Mouse (Mus musculus) limb, embryonic 12.5 days (tissue): ENCODE measurements around the gene Stx6. TPM values are rescaled to one million over a fixed set of nuclear protein-coding genes. Genes with fewer than 3 reads are reported as not detected.
"Not testable (repeated sequence)": the region's sequence is repeated elsewhere in the genome, so short reads cannot be mapped to it uniquely, and the experiment has no call there.

Source experiments
- ATAC-seq: fragments of 200-750 bp; cut with Nextera tagmentation; 2 replicates; pipeline ENCODE4 v1.8.0; 2017; ENCODE audit warnings: low read depth, moderate TSS enrichment; ENCODE audit not compliant: insufficient number of reproducible peaks, insufficient read depth, low FRiP score, low TSS enrichment
- H3K27ac ChIP-seq: fragments of 300-500 bp; sonication (generic); 2 replicates; pipeline ENCODE4 v1.5.1; 2016; ENCODE audit warnings: mild to moderate bottlenecking, moderate library complexity
- H3K27me3 ChIP-seq: fragments of 300-500 bp; sonication (generic); 2 replicates; pipeline ENCODE4 v1.6.1; 2016; ENCODE audit warnings: mild to moderate bottlenecking, moderate library complexity
- H3K36me3 ChIP-seq: fragments of 300-500 bp; sonication (generic); 2 replicates; pipeline ENCODE4 v1.6.1; 2016; ENCODE audit warnings: mild to moderate bottlenecking, moderate library complexity
- H3K4me1 ChIP-seq: fragments of 300-500 bp; sonication (generic); replicated peaks from 2 replicates; pipeline ENCODE4 v1.6.1; 2016
- H3K4me2 ChIP-seq: fragments of 300-500 bp; sonication (generic); 2 replicates; pipeline ENCODE4 v1.6.1; 2016; ENCODE audit warnings: mild to moderate bottlenecking, moderate library complexity
- H3K4me3 ChIP-seq: fragments of 300-500 bp; sonication (generic); replicated peaks from 2 replicates; pipeline ENCODE4 v1.5.1; 2016; ENCODE audit warnings: mild to moderate bottlenecking
- H3K9ac ChIP-seq: fragments of 300-500 bp; sonication (generic); replicated peaks from 2 replicates; pipeline ENCODE4 v1.6.1; 2016; ENCODE audit warnings: mild to moderate bottlenecking, moderate library complexity
- H3K9me3 ChIP-seq: fragments of 300-500 bp; sonication (generic); 2 replicates; pipeline ENCODE4 v1.6.1; 2016; ENCODE audit warnings: mild to moderate bottlenecking, moderate library complexity
- WGBS: fragments of 180-500 bp; shearing (Covaris S2); methylation state at CpG from one replicate; pipeline ENCODE4 v1.1.7; 2016; 5-methylcytosine and 5-hydroxymethylcytosine counted together
- polyA plus RNA-seq: library from polyadenylated mRNA; unstranded; fragments of >200 nt; fragmentation: Nextera tagmentation; extraction: Ambion mirVana; gene quantifications from 2 replicates; pipeline ENCODE4 v1.2.1, GENCODE M21; 2016

Gene Stx6
- polyA plus RNA-seq, 1 experiment from 2014 or later: 112 TPM

- Histone ChIP-seq H3K36me3 (peaks cover 4% of the 10 kb centered on the region; the same call in 1 of the 2 replicates), H3K27me3 (no peaks in the 10 kb centered on the region), H3K27ac (no peak overlapping the region), H3K9ac (no peak overlapping the region), H3K4me3 (no peak overlapping the region), H3K4me1 (peaks cover 7% of the 10 kb centered on the region; the same call in 1 of the 2 replicates), H3K4me2 (no peak overlapping the region), H3K9me3 (no peaks in the 10 kb centered on the region)
- no peak for ATAC-seq
- 83% methylated on average over 3 of the region's 3 CpGs for WGBS
Measured at GRCm38 (mm10) chr1:155167453-155167852, 8.9 kb downstream of the Stx6 start.

- H3K27me3 ChIP-seq: no peaks in the 10 kb centered on the region
Measured at GRCm38 (mm10) chr1:155169935-155170334, 11.4 kb downstream of the Stx6 start.

GRCm38 (mm10) chr1:155172895-155173643 lies 14.6 kb downstream of the Stx6 start:
- Histone ChIP-seq H3K4me3 (no peak overlapping the region), H3K27ac (no peak overlapping the region), H3K4me1 (no peaks in the 10 kb centered on the region), H3K9me3 (no peaks in the 10 kb centered on the region), H3K36me3 (peaks cover 44% of the 10 kb centered on the region), H3K4me2 (no peak overlapping the region), H3K9ac (0 out of 2 replicates have a peak overlapping the region, but pooled peaks have one; percentile 8), H3K27me3 (no peaks in the 10 kb centered on the region)
- 87% methylated on average over 3 of the region's 3 CpGs for WGBS
- no peak for ATAC-seq

More at GRCm38 (mm10) chr1:155169935-155170334, 11.4 kb downstream of the Stx6 start:
- H3K9ac ChIP-seq: no peak overlapping the region
- ATAC-seq: no peak
- no peaks in the 10 kb centered on the region for H3K4me1 ChIP-seq
- no peaks in the 10 kb centered on the region for H3K9me3 ChIP-seq
- H3K4me2 ChIP-seq: no peak overlapping the region
- no peak overlapping the region for H3K27ac ChIP-seq
- peaks cover 16% of the 10 kb centered on the region for H3K36me3 ChIP-seq
- H3K4me3 ChIP-seq: no peak overlapping the region

- not testable (repeated sequence) for H3K4me3 ChIP-seq, H3K4me1 ChIP-seq, H3K9ac ChIP-seq, H3K27ac ChIP-seq, H3K9me3 ChIP-seq, ATAC-seq, H3K4me2 ChIP-seq, H3K27me3 ChIP-seq
- 94% methylated on average over 1 of the region's 1 CpGs for WGBS
- peaks cover 47% of the 10 kb centered on the region for H3K36me3 ChIP-seq
Measured at GRCm38 (mm10) chr1:155173644-155174016, 15.1 kb downstream of the Stx6 start.

- Histone ChIP-seq H3K27ac (no peak overlapping the region), H3K4me1 (no peaks in the 10 kb centered on the region), H3K4me3 (no peak overlapping the region), H3K27me3 (no peaks in the 10 kb centered on the region), H3K9ac (no peak overlapping the region), H3K36me3 (peaks cover 55% of the 10 kb centered on the region), H3K9me3 (no peaks in the 10 kb centered on the region), H3K4me2 (no peak overlapping the region)
- WGBS: 89% methylated on average over 1 of the region's 1 CpGs
- no peak for ATAC-seq
Measured at GRCm38 (mm10) chr1:155174424-155174823, 15.9 kb downstream of the Stx6 start.

- no peak overlapping the region for H3K27ac ChIP-seq
- H3K4me3 ChIP-seq: no peak overlapping the region
- H3K4me1 ChIP-seq: no peaks in the 10 kb centered on the region
- H3K9ac ChIP-seq: no peak overlapping the region
- peaks cover 89% of the 10 kb centered on the region for H3K36me3 ChIP-seq
- H3K27me3 ChIP-seq: no peaks in the 10 kb centered on the region
- H3K4me2 ChIP-seq: no peak overlapping the region
- no peak for ATAC-seq
- no peaks in the 10 kb centered on the region for H3K9me3 ChIP-seq
- WGBS: 80% methylated on average over 2 of the region's 2 CpGs
Measured at GRCm38 (mm10) chr1:155178192-155178924, 19.8 kb downstream of the Stx6 start.

- Histone ChIP-seq H3K4me2 (no peak overlapping the region), H3K4me3 (no peak overlapping the region), H3K27ac (no peak overlapping the region), H3K9ac (no peak overlapping the region), H3K9me3 (no peaks in the 10 kb centered on the region), H3K36me3 (peaks cover 65% of the 10 kb centered on the region), H3K27me3 (no peaks in the 10 kb centered on the region), H3K4me1 (peaks cover 5% of the 10 kb centered on the region; the same call in 1 of the 2 replicates)
- WGBS: 81% methylated on average over 3 of the region's 3 CpGs
- ATAC-seq: no peak
Measured at GRCm38 (mm10) chr1:155184191-155184590, 25.7 kb downstream of the Stx6 start.

- Histone ChIP-seq H3K4me3 (no peak overlapping the region), H3K27me3 (no peaks in the 10 kb centered on the region), H3K4me2 (no peak overlapping the region), H3K9ac (no peak overlapping the region), H3K36me3 (peaks cover 67% of the 10 kb centered on the region), H3K9me3 (no peaks in the 10 kb centered on the region), H3K27ac (no peak overlapping the region), H3K4me1 (peaks cover 9% of the 10 kb centered on the region; the same call in 1 of the 2 replicates)
- no peak for ATAC-seq
- WGBS: 94% methylated on average over 4 of the region's 4 CpGs
Measured at GRCm38 (mm10) chr1:155188656-155189055, 30.1 kb downstream of the Stx6 start.

- H3K9ac ChIP-seq: no peak overlapping the region
- no peaks in the 10 kb centered on the region for H3K9me3 ChIP-seq
- H3K27ac ChIP-seq: no peak overlapping the region
- no peak overlapping the region for H3K4me2 ChIP-seq
- ATAC-seq: no peak
- H3K27me3 ChIP-seq: no peaks in the 10 kb centered on the region
- H3K4me1 ChIP-seq: peaks cover 9% of the 10 kb centered on the region; the same call in 1 of the 2 replicates
- peaks cover 80% of the 10 kb centered on the region for H3K36me3 ChIP-seq
- WGBS: 95% methylated on average over 8 of the region's 8 CpGs
- H3K4me3 ChIP-seq: no peak overlapping the region
Measured at GRCm38 (mm10) chr1:155191219-155191618, 32.7 kb downstream of the Stx6 start.

- Histone ChIP-seq H3K4me1 (0 out of 2 replicates have a peak, but pooled peaks cover 5% of the 10 kb centered on the region), H3K9me3 (no peaks in the 10 kb centered on the region), H3K4me3 (no peak overlapping the region), H3K9ac (no peak overlapping the region), H3K36me3 (peaks cover 84% of the 10 kb centered on the region), H3K27ac (no peak overlapping the region), H3K4me2 (no peak overlapping the region), H3K27me3 (no peaks in the 10 kb centered on the region)
- WGBS: 93% methylated on average over 2 of the region's 2 CpGs
- no peak for ATAC-seq
Measured at GRCm38 (mm10) chr1:155191671-155192070, 33.2 kb downstream of the Stx6 start.

GRCm38 (mm10) chr1:155192805-155193368 lies 34.4 kb downstream of the Stx6 start:
- no peak for ATAC-seq
- H3K27me3 ChIP-seq: no peaks in the 10 kb centered on the region
- H3K36me3 ChIP-seq: peaks cover 89% of the 10 kb centered on the region
- no peak overlapping the region for H3K27ac ChIP-seq
- H3K9me3 ChIP-seq: no peaks in the 10 kb centered on the region
- no peak overlapping the region for H3K4me3 ChIP-seq
- no peak overlapping the region for H3K9ac ChIP-seq
- H3K4me1 ChIP-seq: 0 out of 2 replicates have a peak, but pooled peaks cover 4% of the 10 kb centered on the region
- H3K4me2 ChIP-seq: no peak overlapping the region
- 76% methylated on average over 15 of the region's 15 CpGs for WGBS
